ENCODE assay signal across 10 mouse cellular contexts in genomic region chr2:151959274-151959673, GRCm38 (mm10). TPM values are rescaled to one million over a fixed set of nuclear protein-coding genes. Genes with fewer than 3 reads are reported as not detected.
A peak's percentile ranks its signal among the peaks of the same experiment; 100 is the strongest.
DNase-seq lines count a peak whose midpoint lies in the region; ATAC-seq lines count a peak whose summit lies in the region.
"Had no signal": no experiment of that assay in that cellular context is flagged by ENCODE, and none has a peak within 500 bp of the region (broad histone marks: within the 10 kb centered on the region; RNA-seq: fewer than 3 reads in every experiment).

No protein-coding gene starts in this region.

- no peaks in the 10 kb centered on the region for H3K27me3 ChIP-seq in liver, embryonic 15.5 days
- H3K27me3 ChIP-seq: embryonic facial prominence, embryonic 13.5 days; neural tube, embryonic 13.5 days had no signal

- peak overlapping the region; percentile 15; the same call in 1 of the 2 replicates for H3K27ac ChIP-seq in brown adipose tissue, adult 24 weeks (replicated peaks; ENCODE audit: low read depth, low read length)
- peak overlapping the region; percentile 43; the same call in 1 of the 2 replicates for H3K27ac ChIP-seq in liver, embryonic 15.5 days (replicated peaks)
- H3K27ac ChIP-seq: embryonic facial prominence, embryonic 13.5 days; neural tube, embryonic 13.5 days had no signal

- H3K9me3 ChIP-seq in liver, embryonic 15.5 days (replicated peaks), result no peaks in the 10 kb centered on the region
- H3K9me3 ChIP-seq: embryonic facial prominence, embryonic 13.5 days; neural tube, embryonic 13.5 days had no signal

- DNase-seq in adrenal gland, adult 8-10 months, result peak; percentile 72
- DNase-seq in adrenal gland, adult 18-20 months (ENCODE audit: low spot score in 2 of 2), result no peak
- DNase-seq in 3T3-L1 (ENCODE audit: low read depth, low spot score), result peak; percentile 81
- no peak for DNase-seq in left cerebral cortex, postnatal 25 days (ENCODE audit: low spot score in 2 of 2)
- no peak for DNase-seq in left cerebral cortex, postnatal 36 days (ENCODE audit: low spot score in 2 of 2)
- DNase-seq in gastrocnemius, postnatal 4 days (ENCODE audit: low spot score in 2 of 2), result no peak

- ATAC-seq in liver, embryonic 15.5 days (ENCODE audit: insufficient read depth), result peak; percentile 67

- no peak overlapping the region for H3K4me3 ChIP-seq in brown adipose tissue, adult 24 weeks (ENCODE audit: insufficient read depth, low read depth, low read length)
- H3K4me3 ChIP-seq in liver, embryonic 15.5 days (replicated peaks), result no peak overlapping the region
- H3K4me3 ChIP-seq: embryonic facial prominence, embryonic 13.5 days; neural tube, embryonic 13.5 days had no signal

- no peak overlapping the region for H3K4me2 ChIP-seq in liver, embryonic 15.5 days
- H3K4me2 ChIP-seq: embryonic facial prominence, embryonic 13.5 days; neural tube, embryonic 13.5 days had no signal

- no peak overlapping the region for H3K9ac ChIP-seq in liver, embryonic 15.5 days
- H3K9ac ChIP-seq: embryonic facial prominence, embryonic 13.5 days; neural tube, embryonic 13.5 days had no signal

- intact Hi-C loops in left cerebral cortex, postnatal 25 days (cut with DNase I), result no loop called here
- intact Hi-C loops in left cerebral cortex, postnatal 36 days (cut with DNase I), result no loop called here

- no peaks in the 10 kb centered on the region for H3K4me1 ChIP-seq in brown adipose tissue, adult 24 weeks (ENCODE audit: control insufficient read depth, insufficient read depth, insufficient read length, low read length)
- peaks cover 20% of the 10 kb centered on the region for H3K4me1 ChIP-seq in liver, embryonic 15.5 days (replicated peaks)

- WGBS in liver, embryonic 15.5 days (ENCODE audit: insufficient replicate concordance), result 46% methylated on average over 5 of the region's 5 CpGs

- H3K36me3 ChIP-seq in liver, embryonic 15.5 days (replicated peaks), result no peaks in the 10 kb centered on the region
- H3K36me3 ChIP-seq: embryonic facial prominence, embryonic 13.5 days; neural tube, embryonic 13.5 days had no signal

RNA-seq across cellular contexts. Expression of gene Fam110a, which starts 20.7 kb away (rescaled TPM):
- total RNA-seq in adrenal gland, adult 8-10 months (2022), result 10 to 100 TPM; 13.7 to 15.1 (median 14.1) TPM
- 10 to 100 TPM in 1 of 2 experiments, 1 to 10 TPM in 1; 6.6 to 10.3 TPM for total RNA-seq in adrenal gland, adult 18-20 months (2021)
- 1.7 and 2.6 TPM in 2 replicates for polyA plus RNA-seq in brown adipose tissue, adult 24 weeks (2012; ENCODE audit: insufficient read depth, insufficient read length, missing spikeins)
- 9.8 and 10.1 TPM in 2 replicates for polyA plus RNA-seq in liver, embryonic 15.5 days (2015; fragmentation: Nextera tagmentation; extraction: Ambion mirVana)
- total RNA-seq in left cerebral cortex, postnatal 25 days (2021), result 1 to 10 TPM; 6.6 to 8.4 TPM
- total RNA-seq in left cerebral cortex, postnatal 36 days (2021), result 1 to 10 TPM; 7.5 to 8.9 TPM
- total RNA-seq in gastrocnemius, postnatal 4 days (2021), result 10 to 100 TPM; 11.1 to 14.3 TPM

RNA-seq across cellular contexts. Expression of gene Slc52a3, which starts 37.0 kb away (rescaled TPM):
- total RNA-seq in adrenal gland, adult 8-10 months (2022), result 1 to 10 TPM; 1.8 to 4.4 (median 3.3) TPM
- total RNA-seq in adrenal gland, adult 18-20 months (2021), result 1 to 10 TPM; 3.9 to 5.6 TPM
- 0.42 TPM in 1 of 2 replicates, not detected in the other for polyA plus RNA-seq in brown adipose tissue, adult 24 weeks (2012; ENCODE audit: insufficient read depth, insufficient read length, missing spikeins)
- polyA plus RNA-seq in liver, embryonic 15.5 days (2015; fragmentation: Nextera tagmentation; extraction: Ambion mirVana), result 1.1 and 1.3 TPM in 2 replicates
- 1 to 10 TPM; 4.0 to 4.1 TPM for total RNA-seq in left cerebral cortex, postnatal 25 days (2021)
- 1 to 10 TPM; 2.2 to 3.2 TPM for total RNA-seq in left cerebral cortex, postnatal 36 days (2021)
- 1 to 10 TPM; 1.3 to 1.6 TPM for total RNA-seq in gastrocnemius, postnatal 4 days (2021)

RNA-seq across cellular contexts. Expression of gene Angpt4, which starts 48.3 kb away (rescaled TPM):
- total RNA-seq in adrenal gland, adult 8-10 months (2022), result 1 to 10 TPM in 2 of 4 experiments, under 1 TPM in 2; 0.29 to 1.1 (median 0.89) TPM
- total RNA-seq in adrenal gland, adult 18-20 months (2021), result 1 to 10 TPM in 1 of 2 experiments, under 1 TPM in 1; 0.36 to 1.2 TPM
- polyA plus RNA-seq in brown adipose tissue, adult 24 weeks (2012; ENCODE audit: insufficient read depth, insufficient read length, missing spikeins), result 0.96 TPM in 1 of 2 replicates, not detected in the other
- polyA plus RNA-seq in liver, embryonic 15.5 days (2015; fragmentation: Nextera tagmentation; extraction: Ambion mirVana), result 0.13 TPM in 1 of 2 replicates, not detected in the other
- under 1 TPM; 0.14 to 0.37 TPM for total RNA-seq in left cerebral cortex, postnatal 25 days (2021)
- total RNA-seq in left cerebral cortex, postnatal 36 days (2021), result under 1 TPM in 1 of 2 experiments, not detected in 1; 0.16 TPM
- total RNA-seq in gastrocnemius, postnatal 4 days (2021), result under 1 TPM; 0.18 to 0.37 TPM

Comparison
In these comparisons a context has a peak if more than half of its experiments do, and no peak if none do; other contexts are left out.
1. DNase-seq: peak in adrenal gland, adult 8-10 months (single experiment) and 3T3-L1 (single experiment); none in adrenal gland, adult 18-20 months (0 of 2), left cerebral cortex, postnatal 25 days (0 of 2), left cerebral cortex, postnatal 36 days (0 of 2) and gastrocnemius, postnatal 4 days (0 of 2).